Mouse (Mus musculus) heart, adult 2 months (tissue): ENCODE measurements around the gene Slc7a6. TPM values are rescaled to one million over a fixed set of nuclear protein-coding genes. Genes with fewer than 3 reads are reported as not detected.

ENCODE experiments used
- DNase-seq, 2 experiments: peaks; one replicate each; pipeline ENCODE4 v3.0.0; 2021
- H3K27ac ChIP-seq: fragments of 200-600 bp; 2 replicates; pipeline ENCODE4 v1.8.1; 2022
- H3K27me3 ChIP-seq: fragments of 200-500 bp; 2 replicates; pipeline ENCODE4 v1.6.1; 2012; ENCODE audit warnings: mild to moderate bottlenecking, low read length, inconsistent platforms, mixed read lengths; ENCODE audit not compliant: control insufficient read depth, insufficient read depth
- H3K36me3 ChIP-seq: fragments of 200-500 bp; 2 replicates; pipeline ENCODE4 v1.6.1; 2012; ENCODE audit warnings: low read length, inconsistent platforms; ENCODE audit not compliant: control insufficient read depth, insufficient read depth
- H3K4me1 ChIP-seq: fragments of 200-500 bp; 2 replicates; pipeline ENCODE4 v1.6.1; 2011; ENCODE audit warnings: low read length; ENCODE audit not compliant: control insufficient read depth, insufficient read depth
- H3K4me3 ChIP-seq: fragments of 200-600 bp; 2 replicates; pipeline ENCODE4 v1.8.1; 2022
- H3K79me2 ChIP-seq: fragments of 200-500 bp; replicated peaks from 2 replicates; pipeline ENCODE4 v1.6.1; 2012; ENCODE audit warnings: mild to moderate bottlenecking, inconsistent platforms, low read length, moderate library complexity, mixed read lengths; ENCODE audit not compliant: control insufficient read depth, insufficient read depth
- H3K9ac ChIP-seq: fragments of 200-500 bp; 2 replicates; pipeline ENCODE4 v1.6.1; 2012; ENCODE audit warnings: low read depth, mild to moderate bottlenecking, control low read depth, inconsistent platforms, low read length, mixed read lengths
- CTCF ChIP-seq: fragments of 200-600 bp; IDR thresholded peaks from 2 replicates; pipeline ENCODE4 v1.8.1; 2022; ENCODE audit warnings: antibody characterized with exemption, mild to moderate bottlenecking, moderate library complexity
- EP300 ChIP-seq: fragments of 200-500 bp; IDR thresholded peaks from 2 replicates; pipeline ENCODE4 v1.6.1; 2011; ENCODE audit warnings: low read depth, low read length, control low read depth; ENCODE audit not compliant: insufficient read depth
- POLR2A ChIP-seq: fragments of 200-500 bp; IDR thresholded peaks from 2 replicates; pipeline ENCODE4 v1.6.1; 2011; ENCODE audit warnings: mild to moderate bottlenecking, low read depth, low read length, control low read depth; ENCODE audit not compliant: insufficient read depth
- WGBS: fragments of 180-500 bp; shearing (Covaris S2); methylation state at CpG from one replicate; pipeline ENCODE4 v1.1.7; 2018; 5-methylcytosine and 5-hydroxymethylcytosine counted together
- intact Hi-C: fragments of 180-260 bp; cut with DNase I; formaldehyde crosslinking; loops from one replicate; pipeline ENCODE4 v1.15.1; 2025
- polyA plus RNA-seq: library from polyadenylated mRNA; depleted of rRNA; stranded (reverse); fragments of >200 nt; gene quantifications from 2 replicates; pipeline ENCODE4 v1.2.3, GENCODE M21; 2012
- total RNA-seq, 2 experiments: library from RNA; stranded (reverse); gene quantifications; 2 replicates each; pipeline ENCODE4 v1.2.3; 2021

Slc7a6 gene
- total and polyA plus RNA-seq, 3 experiments: 10.2 to 14.7 (median 10.8) TPM

- no peak for DNase-seq
- H3K4me1 ChIP-seq: no peaks in the 10 kb centered on the region; the same call in 1 of the 2 replicates
- H3K79me2 ChIP-seq: no peaks in the 10 kb centered on the region
- H3K27me3 ChIP-seq: peaks cover 9% of the 10 kb centered on the region
- H3K36me3 ChIP-seq: no peaks in the 10 kb centered on the region
- H3K4me3 ChIP-seq: peak overlapping the region; percentile 64
- WGBS: 13% methylated on average over 22 of the region's 22 CpGs
- intact Hi-C loops: no loop called here
- no peak overlapping the region; the same call in 1 of the 2 replicates for H3K27ac ChIP-seq
- H3K9ac ChIP-seq: peak overlapping the region; percentile 56; the same call in 1 of the 2 replicates
- TF ChIP-seq EP300: no peak
Observed at GRCm38 (mm10) chr8:106137218-106137905, 31.3 kb upstream of the Slc7a6 start.

- under 1% methylated on average over 24 of the region's 24 CpGs for WGBS
- DNase-seq: peak; percentile 78 to 80
- Histone ChIP-seq H3K36me3 (no peaks in the 10 kb centered on the region), H3K27me3 (peaks cover 9% of the 10 kb centered on the region), H3K27ac (peak overlapping the region; percentile 61), H3K79me2 (no peaks in the 10 kb centered on the region), H3K9ac (peak overlapping the region; percentile 36), H3K4me1 (no peaks in the 10 kb centered on the region; the same call in 1 of the 2 replicates), H3K4me3 (peak overlapping the region; percentile 64)
- intact Hi-C loops: no loop called here
- TF ChIP-seq POLR2A: peak; percentile 71
- TF ChIP-seq EP300: no peak
Observed at GRCm38 (mm10) chr8:106137906-106138477, 30.7 kb upstream of the Slc7a6 start.

- no peaks in the 10 kb centered on the region for H3K79me2 ChIP-seq
- no peaks in the 10 kb centered on the region for H3K36me3 ChIP-seq
- H3K4me3 ChIP-seq: peak overlapping the region; percentile 64
- intact Hi-C loops: no loop called here
- H3K27ac ChIP-seq: peak overlapping the region; percentile 61
- TF ChIP-seq CTCF (no peak), EP300 (no peak), POLR2A (no peak)
- H3K4me1 ChIP-seq: no peaks in the 10 kb centered on the region; the same call in 1 of the 2 replicates
- no peak overlapping the region; the same call in 1 of the 2 replicates for H3K9ac ChIP-seq
- peaks cover 9% of the 10 kb centered on the region for H3K27me3 ChIP-seq
- 33% methylated on average over 7 of the region's 7 CpGs for WGBS
- DNase-seq: peak in 1 of 2 experiments; percentile 21
Observed at GRCm38 (mm10) chr8:106138616-106139015, 30.0 kb upstream of the Slc7a6 start.

- peak in 1 of 2 experiments; percentile 6 for DNase-seq
- Histone ChIP-seq H3K27ac (no peak overlapping the region), H3K4me1 (no peaks in the 10 kb centered on the region; the same call in 1 of the 2 replicates), H3K79me2 (no peaks in the 10 kb centered on the region), H3K27me3 (peaks cover 9% of the 10 kb centered on the region), H3K36me3 (no peaks in the 10 kb centered on the region), H3K4me3 (no peak overlapping the region), H3K9ac (no peak overlapping the region)
- intact Hi-C loops: loop anchor here (1.0 to 10.0 kb wide), 4 partner anchors 29 to 195 kb away; partner anchors contain the start of genes Slc7a6 and Smpd3
- TF ChIP-seq CTCF (no peak), POLR2A (no peak), EP300 (no peak)
- WGBS: 75% methylated on average over 5 of the region's 5 CpGs
Observed at GRCm38 (mm10) chr8:106140191-106140590, 28.5 kb upstream of the Slc7a6 start.

GRCm38 (mm10) chr8:106140769-106141168 lies 27.9 kb upstream of the Slc7a6 start:
- H3K4me1 ChIP-seq: no peaks in the 10 kb centered on the region; the same call in 1 of the 2 replicates
- peaks cover 6% of the 10 kb centered on the region for H3K27me3 ChIP-seq
- no peak overlapping the region for H3K4me3 ChIP-seq
- no peaks in the 10 kb centered on the region for H3K36me3 ChIP-seq
- peak; percentile 81 to 87 for DNase-seq
- no peak for TF ChIP-seq POLR2A
- peak; percentile 92 for TF ChIP-seq EP300
- peak; percentile 99 for TF ChIP-seq CTCF
- H3K79me2 ChIP-seq: no peaks in the 10 kb centered on the region
- WGBS: 13% methylated on average over 13 of the region's 13 CpGs
- no peak overlapping the region for H3K27ac ChIP-seq
- H3K9ac ChIP-seq: no peak overlapping the region
- intact Hi-C loops: loop anchor here (1.0 to 10.0 kb wide), 4 partner anchors 28 to 194 kb away; partner anchors contain the start of genes Slc7a6 and Smpd3

GRCm38 (mm10) chr8:106145331-106145730 lies 23.3 kb upstream of the Slc7a6 start:
- Histone ChIP-seq H3K4me3 (no peak overlapping the region), H3K27me3 (no peaks in the 10 kb centered on the region), H3K79me2 (no peaks in the 10 kb centered on the region), H3K4me1 (no peaks in the 10 kb centered on the region; the same call in 1 of the 2 replicates), H3K27ac (no peak overlapping the region), H3K9ac (no peak overlapping the region), H3K36me3 (no peaks in the 10 kb centered on the region)
- 75% methylated on average over 2 of the region's 2 CpGs for WGBS
- TF ChIP-seq EP300 (no peak), CTCF (no peak), POLR2A (no peak)
- DNase-seq: no peak
- intact Hi-C loops: loop anchor here (10.0 kb wide), 1 partner anchor 189 kb away; the partner anchor contains the start of gene Smpd3
